Mouse (Mus musculus): ENCODE measurements around the gene Adam15. TPM values are rescaled to one million over a fixed set of nuclear protein-coding genes. Genes with fewer than 3 reads are reported as not detected.

The Adam15 gene
- total and polyA plus RNA-seq, 2 experiments from 2014 or later = 82.2 to 99.0 TPM

DNA sequence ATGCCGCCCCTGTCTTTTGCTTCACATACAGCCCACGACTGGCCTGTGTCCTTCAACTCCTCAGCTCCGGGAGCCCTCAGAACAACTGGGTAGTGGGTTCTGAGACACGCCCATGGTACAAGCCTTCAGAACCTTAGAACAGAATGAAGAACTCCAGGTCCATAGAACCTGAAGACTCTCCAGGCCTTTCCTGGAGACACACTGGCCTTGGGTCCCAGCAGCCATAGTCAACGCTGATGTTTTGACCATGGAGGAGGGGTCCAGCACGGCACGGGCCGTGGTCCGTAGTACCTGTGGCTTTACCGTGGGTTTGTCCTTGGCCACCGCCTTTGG, 15.3 kb upstream of the Adam15 start, which contains the start of gene Dcst1:
TSS of gene Dcst1 (minus strand) at position 101 of the 333 bp plus-strand sequence.
- DNase-seq (ENCODE audit: low spot score) = no peak
- Histone ChIP-seq H3K9me3 (replicated peaks; ENCODE audit: control insufficient read depth, low read length) (no peaks in the 10 kb centered on the region), H3K9ac (replicated peaks; ENCODE audit: low read depth, low read length) (no peak within 1 kb of the TSS), H3K36me3 (replicated peaks; ENCODE audit: control insufficient read depth, insufficient read depth, low read length) (no peaks in the 10 kb centered on the region), H3K27ac (ENCODE audit: low read depth) (no peak within 1 kb of the TSS), H3K27me3 (ENCODE audit: control insufficient read depth, insufficient read depth, low read length) (no peaks in the 10 kb centered on the region), H3K4me3 (ENCODE audit: low read depth, low read length) (no peak within 1 kb of the TSS), H3K4me2 (ENCODE audit: low read depth, low read length) (no peak within 1 kb of the TSS), H3K4me1 (ENCODE audit: control insufficient read depth, insufficient read depth) (no peaks in the 10 kb centered on the region)
- no peak for ATAC-seq (ENCODE audit: insufficient read depth, low read depth)
- 87% methylated on average over 11 of the region's 11 CpGs for WGBS
- TF ChIP-seq CTCF (IDR thresholded peaks at IDR 0.05; ENCODE audit: low read depth) (no peak), EP300 (IDR thresholded peaks at IDR 0.05; ENCODE audit: low read depth) (no peak)

DNA sequence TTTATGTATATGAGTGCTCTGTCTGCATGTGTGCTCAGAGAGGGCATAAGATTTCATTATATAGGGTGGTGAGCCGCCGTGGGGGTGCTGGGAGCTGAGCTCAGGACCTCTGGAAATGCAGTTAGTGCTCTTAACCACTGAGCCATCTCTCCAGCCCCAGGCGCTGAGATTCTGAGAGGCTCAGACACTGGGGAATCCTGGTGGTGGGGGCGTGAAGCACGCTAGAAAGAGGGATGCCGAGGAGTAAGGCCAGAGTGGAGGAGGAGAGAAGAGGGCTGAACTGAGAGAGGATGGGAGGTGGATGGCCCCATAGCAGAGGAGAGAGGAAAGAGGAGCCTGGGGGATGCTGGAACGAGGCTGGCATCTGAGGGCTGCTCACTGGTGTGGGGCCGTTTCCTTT, 14.8 kb upstream of the Adam15 start:
- Histone ChIP-seq H3K4me1 (ENCODE audit: control insufficient read depth, insufficient read depth) (no peaks in the 10 kb centered on the region), H3K9me3 (replicated peaks; ENCODE audit: control insufficient read depth, low read length) (no peaks in the 10 kb centered on the region), H3K9ac (replicated peaks; ENCODE audit: low read depth, low read length) (no peak overlapping the region), H3K27ac (ENCODE audit: low read depth) (no peak overlapping the region), H3K27me3 (ENCODE audit: control insufficient read depth, insufficient read depth, low read length) (no peaks in the 10 kb centered on the region), H3K4me3 (ENCODE audit: low read depth, low read length) (no peak overlapping the region), H3K4me2 (ENCODE audit: low read depth, low read length) (no peak overlapping the region), H3K36me3 (replicated peaks; ENCODE audit: control insufficient read depth, insufficient read depth, low read length) (no peaks in the 10 kb centered on the region)
- no peak for DNase-seq (ENCODE audit: low spot score)
- ATAC-seq (ENCODE audit: insufficient read depth, low read depth) = no peak
- TF ChIP-seq CTCF (IDR thresholded peaks at IDR 0.05; ENCODE audit: low read depth) (no peak), EP300 (IDR thresholded peaks at IDR 0.05; ENCODE audit: low read depth) (no peak)
- 62% methylated on average over 8 of the region's 8 CpGs for WGBS

- Histone ChIP-seq H3K36me3 (replicated peaks; ENCODE audit: control insufficient read depth, insufficient read depth, low read length) (no peaks in the 10 kb centered on the region), H3K4me2 (ENCODE audit: low read depth, low read length) (no peak within 1 kb of the TSS), H3K4me1 (ENCODE audit: control insufficient read depth, insufficient read depth) (no peaks in the 10 kb centered on the region), H3K27me3 (ENCODE audit: control insufficient read depth, insufficient read depth, low read length) (no peaks in the 10 kb centered on the region), H3K4me3 (ENCODE audit: low read depth, low read length) (no peak within 1 kb of the TSS), H3K9me3 (replicated peaks; ENCODE audit: control insufficient read depth, low read length) (no peaks in the 10 kb centered on the region), H3K9ac (replicated peaks; ENCODE audit: low read depth, low read length) (no peak within 1 kb of the TSS), H3K27ac (ENCODE audit: low read depth) (no peak within 1 kb of the TSS)
- no peak for TF ChIP-seq CTCF (IDR thresholded peaks at IDR 0.05; ENCODE audit: low read depth)
- no peak for ATAC-seq (ENCODE audit: insufficient read depth, low read depth)
- WGBS = 84% methylated on average over 7 of the region's 7 CpGs
- no peak for DNase-seq (ENCODE audit: low spot score)
These were observed 11.9 kb upstream of the Adam15 start, which contains the start of gene Dcst2 for GRCm38 (mm10) chr3:89361675-89362074. Gene Dcst2 (plus strand): TSS chr3:89361975.

GRCm38 (mm10) chr3:89360237-89360636, 10.4 kb upstream of the Adam15 start:
- no peaks in the 10 kb centered on the region; the same call in 1 of the 2 replicates for H3K4me1 ChIP-seq (ENCODE audit: control insufficient read depth, insufficient read depth)
- DNase-seq (ENCODE audit: low spot score) = no peak
- WGBS = 60% methylated on average over 3 of the region's 3 CpGs
- no peak for TF ChIP-seq CTCF (IDR thresholded peaks at IDR 0.05; ENCODE audit: low read depth)
- TF ChIP-seq EP300 (IDR thresholded peaks at IDR 0.05; ENCODE audit: low read depth) = no peak
- H3K36me3 ChIP-seq (replicated peaks; ENCODE audit: control insufficient read depth, insufficient read depth, low read length) = no peaks in the 10 kb centered on the region
- H3K27me3 ChIP-seq (ENCODE audit: control insufficient read depth, insufficient read depth, low read length) = no peaks in the 10 kb centered on the region
- H3K9me3 ChIP-seq (replicated peaks; ENCODE audit: control insufficient read depth, low read length) = no peaks in the 10 kb centered on the region
- ATAC-seq (ENCODE audit: insufficient read depth, low read depth) = no peak
- no peak overlapping the region for H3K4me3 ChIP-seq (ENCODE audit: low read depth, low read length)
- no peak overlapping the region for H3K27ac ChIP-seq (ENCODE audit: low read depth)
- no peak overlapping the region for H3K9ac ChIP-seq (replicated peaks; ENCODE audit: low read depth, low read length)
- H3K4me2 ChIP-seq (ENCODE audit: low read depth, low read length) = no peak overlapping the region

DNA sequence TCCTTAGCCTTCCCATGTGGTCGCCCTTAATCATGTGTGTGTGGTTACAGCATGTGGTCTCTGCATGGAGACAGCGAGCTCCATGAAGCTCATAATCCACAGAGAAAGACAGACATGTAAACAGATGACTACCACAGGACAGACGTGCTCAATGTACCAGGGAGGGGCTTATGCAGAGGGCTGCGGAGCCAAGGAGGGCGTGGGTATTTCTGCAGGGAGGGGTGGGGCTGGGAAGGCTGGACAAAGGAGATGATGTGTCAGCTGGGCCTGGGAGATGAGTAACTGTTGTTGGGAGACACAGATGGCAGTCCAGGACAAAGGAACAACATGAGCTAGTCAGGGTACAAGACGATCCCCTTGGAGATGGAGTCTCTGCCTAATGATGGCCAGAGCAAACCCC, 9.8 kb upstream of the Adam15 start:
- no peaks in the 10 kb centered on the region for H3K27me3 ChIP-seq (ENCODE audit: control insufficient read depth, insufficient read depth, low read length)
- WGBS = 66% methylated on average over 5 of the region's 6 CpGs
- H3K9ac ChIP-seq (replicated peaks; ENCODE audit: low read depth, low read length) = no peak overlapping the region
- H3K4me2 ChIP-seq (ENCODE audit: low read depth, low read length) = no peak overlapping the region
- no peaks in the 10 kb centered on the region for H3K9me3 ChIP-seq (replicated peaks; ENCODE audit: control insufficient read depth, low read length)
- no peaks in the 10 kb centered on the region; the same call in 1 of the 2 replicates for H3K4me1 ChIP-seq (ENCODE audit: control insufficient read depth, insufficient read depth)
- no peak for ATAC-seq (ENCODE audit: insufficient read depth, low read depth)
- H3K4me3 ChIP-seq (ENCODE audit: low read depth, low read length) = no peak overlapping the region
- TF ChIP-seq EP300 (IDR thresholded peaks at IDR 0.05; ENCODE audit: low read depth) (no peak), CTCF (IDR thresholded peaks at IDR 0.05; ENCODE audit: low read depth) (no peak)
- H3K27ac ChIP-seq (ENCODE audit: low read depth) = no peak overlapping the region
- H3K36me3 ChIP-seq (replicated peaks; ENCODE audit: control insufficient read depth, insufficient read depth, low read length) = no peaks in the 10 kb centered on the region
- no peak for DNase-seq (ENCODE audit: low spot score)

DNA sequence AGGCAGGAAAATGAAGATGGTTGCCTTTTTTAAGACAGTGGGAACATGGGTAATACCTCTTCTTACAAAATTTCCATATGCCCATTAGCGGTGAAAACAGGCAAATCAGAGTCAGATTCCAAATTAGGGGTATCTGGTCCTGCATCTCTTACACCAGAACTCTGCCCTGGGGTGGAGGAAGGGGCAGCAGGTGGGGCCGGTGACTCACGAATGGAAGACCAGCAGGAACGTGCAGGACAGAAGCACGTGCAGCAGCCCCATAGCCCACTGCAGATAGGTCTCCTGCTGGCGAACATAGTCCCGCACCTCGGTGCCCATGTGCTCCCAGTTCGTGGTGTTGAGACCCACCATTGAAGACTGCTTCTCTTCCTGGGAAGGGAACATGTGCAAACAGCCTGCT, 6.2 kb upstream of the Adam15 start:
- no peaks in the 10 kb centered on the region for H3K36me3 ChIP-seq (replicated peaks; ENCODE audit: control insufficient read depth, insufficient read depth, low read length)
- H3K9me3 ChIP-seq (replicated peaks; ENCODE audit: control insufficient read depth, low read length) = no peaks in the 10 kb centered on the region
- no peak overlapping the region for H3K9ac ChIP-seq (replicated peaks; ENCODE audit: low read depth, low read length)
- no peak for ATAC-seq (ENCODE audit: insufficient read depth, low read depth)
- H3K4me1 ChIP-seq (ENCODE audit: control insufficient read depth, insufficient read depth) = no peaks in the 10 kb centered on the region; the same call in 1 of the 2 replicates
- H3K4me2 ChIP-seq (ENCODE audit: low read depth, low read length) = no peak overlapping the region
- WGBS = 54% methylated on average over 9 of the region's 9 CpGs
- H3K4me3 ChIP-seq (ENCODE audit: low read depth, low read length) = no peak overlapping the region
- peaks cover 20% of the 10 kb centered on the region; the same call in 1 of the 2 replicates for H3K27me3 ChIP-seq (ENCODE audit: control insufficient read depth, insufficient read depth, low read length)
- DNase-seq (ENCODE audit: low spot score) = no peak
- no peak overlapping the region for H3K27ac ChIP-seq (ENCODE audit: low read depth)
- TF ChIP-seq EP300 (IDR thresholded peaks at IDR 0.05; ENCODE audit: low read depth) (no peak), CTCF (IDR thresholded peaks at IDR 0.05; ENCODE audit: low read depth) (no peak)
